Comparison of ENCODE assay signal across 9 mouse cellular contexts in genomic region chr7:28586663-28587411, GRCm38 (mm10). TPM values are rescaled to one million over a fixed set of nuclear protein-coding genes. Genes with fewer than 3 reads are reported as not detected.
DNase-seq lines count a peak whose midpoint lies in the region; ATAC-seq and TF ChIP-seq lines count a peak whose summit lies in the region.
"Had no signal": no experiment of that assay in that cellular context is flagged by ENCODE, and none has a peak within 500 bp of the region (broad histone marks: within the 10 kb centered on the region; RNA-seq: fewer than 3 reads in every experiment).

No protein-coding gene starts in this region.

- no peak for TF ChIP-seq POLR2A in cerebellum, adult 2 months (IDR thresholded peaks at IDR 0.05; ENCODE audit: borderline replicate concordance, insufficient read depth, low read length)

- H3K4me3 ChIP-seq in cerebellum, adult 2 months (replicated peaks; ENCODE audit: insufficient read depth, low read depth, low read length), result no peak overlapping the region

- DNase-seq in cerebellum, postnatal 10 days, result peak; percentile 43 to 55
- DNase-seq in cerebellum, adult 2 months, result no peak
- peak; percentile 62 for DNase-seq in urinary bladder, postnatal 14 days (ENCODE audit: low spot score)
- no peak for DNase-seq in urinary bladder, postnatal 25 days (ENCODE audit: low spot score)
- peak; percentile 48 to 65 for DNase-seq in kidney, postnatal 4 days
- DNase-seq in frontal cortex, postnatal 10 days (ENCODE audit: low spot score in 2 of 2), result no peak
- DNase-seq in layer of hippocampus, adult 9-11 months, result no peak
- DNase-seq: B cell, adult 2 months had no signal

- H3K27ac ChIP-seq in cerebellum, adult 2 months (ENCODE audit: insufficient read depth, low read length), result no peak overlapping the region

- 49% methylated on average over 6 of the region's 6 CpGs for WGBS in cerebellum, adult 2 months

- no peaks in the 10 kb centered on the region for H3K27me3 ChIP-seq in cerebellum, adult 2 months (ENCODE audit: control insufficient read depth, insufficient read depth, low read length)

- H3K4me1 ChIP-seq in cerebellum, adult 2 months (ENCODE audit: control insufficient read depth, insufficient read depth, low read length), result peaks cover 7% of the 10 kb centered on the region

- ATAC-seq in erythroid progenitor cell, adult 5-6 weeks (replicated peaks; ENCODE audit: low FRiP score, poor library complexity, severe bottlenecking), result no peak

- no peak for TF ChIP-seq CTCF in cerebellum, adult 2 months (IDR thresholded peaks at IDR 0.05; ENCODE audit: borderline replicate concordance, insufficient read depth, low read depth, low read length)

RNA-seq across cellular contexts. Expression of gene Samd4b, which starts 11.1 kb away (rescaled TPM):
- polyA plus RNA-seq in cerebellum, adult 2 months (2012; rRNA removed), result 54.1 and 54.9 TPM in 2 replicates
- 15.9 and 29.6 TPM in 2 replicates for total RNA-seq in erythroid progenitor cell, adult 5-6 weeks (2015; ENCODE audit: low replicate concordance)
- total RNA-seq in erythroid progenitor cell, adult 5-6 weeks (2017; ENCODE audit: low replicate concordance), result 8.0 and 20.2 TPM in 2 replicates

RNA-seq across cellular contexts. Expression of gene Pak4, which starts 11.1 kb away (rescaled TPM):
- polyA plus RNA-seq in cerebellum, adult 2 months (2012; rRNA removed), result 8.3 and 8.5 TPM in 2 replicates
- 7.6 and 9.6 TPM in 2 replicates for total RNA-seq in erythroid progenitor cell, adult 5-6 weeks (2015; ENCODE audit: low replicate concordance)
- 2.1 and 5.9 TPM in 2 replicates for total RNA-seq in erythroid progenitor cell, adult 5-6 weeks (2017; ENCODE audit: low replicate concordance)

RNA-seq across cellular contexts. Expression of gene Nccrp1, which starts 39.8 kb away (rescaled TPM):
- 0.43 and 0.67 TPM in 2 replicates for polyA plus RNA-seq in cerebellum, adult 2 months (2012; rRNA removed)
- not detected in 2 replicates for total RNA-seq in erythroid progenitor cell, adult 5-6 weeks (2015; ENCODE audit: low replicate concordance)
- not detected in 2 replicates for total RNA-seq in erythroid progenitor cell, adult 5-6 weeks (2017; ENCODE audit: low replicate concordance)

RNA-seq across cellular contexts. Expression of gene Acp7, which starts 44.3 kb away (rescaled TPM):
- 0.90 and 1.4 TPM in 2 replicates for polyA plus RNA-seq in cerebellum, adult 2 months (2012; rRNA removed)
- not detected in 2 replicates for total RNA-seq in erythroid progenitor cell, adult 5-6 weeks (2015; ENCODE audit: low replicate concordance)
- not detected in 2 replicates for total RNA-seq in erythroid progenitor cell, adult 5-6 weeks (2017; ENCODE audit: low replicate concordance)

RNA-seq across cellular contexts. Expression of gene Sycn, which starts 46.2 kb away (rescaled TPM):
- not detected in 2 replicates for polyA plus RNA-seq in cerebellum, adult 2 months (2012; rRNA removed)
- not detected in 2 replicates for total RNA-seq in erythroid progenitor cell, adult 5-6 weeks (2015; ENCODE audit: low replicate concordance)
- total RNA-seq in erythroid progenitor cell, adult 5-6 weeks (2017; ENCODE audit: low replicate concordance), result not detected in 2 replicates

Comparison
In these comparisons a context has a peak if more than half of its experiments do, and no peak if none do; other contexts are left out.
1. DNase-seq: peak in cerebellum, postnatal 10 days (2 of 2), urinary bladder, postnatal 14 days (single experiment) and kidney, postnatal 4 days (2 of 2); none in cerebellum, adult 2 months (0 of 2), urinary bladder, postnatal 25 days (single experiment), frontal cortex, postnatal 10 days (0 of 2) and layer of hippocampus, adult 9-11 months (single experiment).